Mouse (Mus musculus): ENCODE data around the gene Cpxm1.

- TF ChIP-seq CTCF (IDR thresholded peaks at IDR 0.05; ENCODE audit: low read depth, low read length) (peak; percentile 24; the same call in 1 of the 2 replicates), POLR2A (IDR thresholded peaks at IDR 0.05; ENCODE audit: borderline replicate concordance, low read depth, low read length) (no peak)
Measured at GRCm38 (mm10) chr2:130414094-130414856, 16.9 kb upstream of the Cpxm1 start.

All from bone marrow macrophage, adult 2 months (primary cell).